Mouse (Mus musculus): ENCODE measurements around the gene Gnl3l. TPM values are rescaled to one million over a fixed set of nuclear protein-coding genes. Genes with fewer than 3 reads are reported as not detected.
A peak's percentile ranks its signal among the peaks of the same experiment; 100 is the strongest.

Gnl3l gene
- total RNA-seq, 2 experiments from 2014 or later: 74.1 to 76.4 TPM

- DNase-seq: peak; percentile 70 to 79
These were observed 60.4 kb downstream of the Gnl3l start for GRCm38 (mm10) chrX:150956522-150957300.

- no peak for DNase-seq
These were observed 61.1 kb downstream of the Gnl3l start for GRCm38 (mm10) chrX:150956016-150956415.

GRCm38 (mm10) chrX:150955441-150955840 is 61.7 kb downstream of the Gnl3l start:
- DNase-seq: peak; percentile 3 to 23

GRCm38 (mm10) chrX:150954721-150955120 is 62.4 kb downstream of the Gnl3l start:
- no peak for DNase-seq

Other genes starting within 250 kb of the Gnl3l start
- gene Maged2, start 203.0 kb downstream of the Gnl3l start, total RNA-seq (2021): 100 to 1,000 TPM in 1 of 2 experiments, 10 to 100 TPM in 1; 89.1 to 126 TPM
- gene Fgd1, start 28.8 kb upstream of the Gnl3l start, total RNA-seq (2021): 10 to 100 TPM; 20.3 to 26.7 TPM
- 10 to 100 TPM; 40.0 to 46.2 TPM for gene Tsr2, start 79.2 kb upstream of the Gnl3l start, total RNA-seq (2021)
- gene Wnk3, start 180.8 kb upstream of the Gnl3l start, total RNA-seq (2021): 1 to 10 TPM; 1.3 to 1.4 TPM